ENCODE assay signal across 27 mouse cellular contexts in the genomic region with DNA sequence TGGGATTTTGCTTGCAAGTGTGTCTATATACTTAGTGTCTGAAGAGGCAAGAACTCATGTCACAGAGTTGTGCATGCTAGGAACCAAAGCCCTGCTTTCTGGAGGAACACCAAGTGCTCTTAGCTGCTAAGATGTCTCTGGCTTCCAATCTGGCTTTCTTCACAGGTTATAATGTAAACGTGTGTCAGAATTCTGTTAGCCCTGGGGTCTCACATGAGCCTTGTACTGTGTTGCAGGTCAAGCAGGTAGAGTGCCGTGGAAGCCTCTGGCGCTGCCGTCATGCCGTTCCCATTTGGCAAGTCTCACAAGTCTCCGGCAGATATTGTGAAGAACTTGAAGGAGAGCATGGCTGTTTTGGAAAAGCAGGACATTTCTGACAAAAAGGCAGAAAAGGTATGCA. TPM values are rescaled to one million over a fixed set of nuclear protein-coding genes. Genes with fewer than 3 reads are reported as not detected.
"Had no signal": no experiment of that assay in that cellular context is flagged by ENCODE, and none has a peak within 500 bp of the region (broad histone marks: within the 10 kb centered on the region; RNA-seq: fewer than 3 reads in every experiment).

No protein-coding gene starts in this region.

- H3K4me1 ChIP-seq: embryonic facial prominence, embryonic 10.5 days; embryonic facial prominence, embryonic 12.5 days; embryonic facial prominence, embryonic 13.5 days; embryonic facial prominence, embryonic 15.5 days had no signal

- H3K9ac ChIP-seq: embryonic facial prominence, embryonic 12.5 days; embryonic facial prominence, embryonic 13.5 days; embryonic facial prominence, embryonic 15.5 days; forebrain, embryonic 12.5 days; forebrain, embryonic 13.5 days; forebrain, embryonic 15.5 days; forebrain, postnatal 0 days had no signal

- H3K27ac ChIP-seq: embryonic facial prominence, embryonic 10.5 days; embryonic facial prominence, embryonic 12.5 days; embryonic facial prominence, embryonic 13.5 days; embryonic facial prominence, embryonic 15.5 days; forebrain, embryonic 10.5 days; forebrain, embryonic 12.5 days; forebrain, embryonic 13.5 days; forebrain, embryonic 15.5 days; heart, embryonic 10.5 days had no signal

- H3K27me3 ChIP-seq: embryonic facial prominence, embryonic 12.5 days; embryonic facial prominence, embryonic 13.5 days; embryonic facial prominence, embryonic 15.5 days; forebrain, embryonic 12.5 days; forebrain, embryonic 13.5 days; forebrain, embryonic 15.5 days had no signal

- DNase-seq: cerebellum, adult 2 months; cerebellum, adult 8-10 months; cerebellum, adult 9-10 months; cerebellum, adult 9-11 months; cerebellum, postnatal 10 days; cerebellum, postnatal 14 days; cerebellum, postnatal 25 days; cerebellum, postnatal 36 days; embryo, embryonic 11 days; forebrain, postnatal 0 days; gastrocnemius, adult 2 months; gastrocnemius, postnatal 10 days; gastrocnemius, postnatal 14 days; gastrocnemius, postnatal 25 days; gastrocnemius, postnatal 36 days; heart, adult 18-20 months had no signal

- H3K4me3 ChIP-seq: embryonic facial prominence, embryonic 10.5 days; embryonic facial prominence, embryonic 12.5 days; embryonic facial prominence, embryonic 13.5 days; embryonic facial prominence, embryonic 15.5 days; erythroblast, embryonic 14.5 days; forebrain, embryonic 10.5 days; forebrain, embryonic 12.5 days; forebrain, embryonic 13.5 days; forebrain, embryonic 15.5 days; gastrocnemius, adult 2 months; heart, embryonic 10.5 days had no signal

RNA-seq across cellular contexts. Expression of a gene that starts 39.7 kb away (rescaled TPM):
- total RNA-seq: gastrocnemius, adult 8-10 months had no signal
